Mouse (Mus musculus) gastrocnemius, adult 8-10 months (tissue): ENCODE results near the gene Dnm1l. TPM values are rescaled to one million over a fixed set of nuclear protein-coding genes. Genes with fewer than 3 reads are reported as not detected.
"Not testable (repeated sequence)": the region's sequence is repeated elsewhere in the genome, so short reads cannot be mapped to it uniquely, and the experiment has no call there.

Source experiments
- DNase-seq, 2 experiments: peaks; one replicate each; pipeline ENCODE4 v3.0.0; 2022; ENCODE audit warnings: low spot score in 2 of 2
- total RNA-seq, 4 experiments: library from RNA; stranded (reverse); gene quantifications; 2 replicates each; pipeline ENCODE4 v1.2.4; 2022

Gene Dnm1l
- 10 to 100 TPM; 49.6 to 58.6 (median 55.3) TPM for total RNA-seq

GRCm38 (mm10) chr16:16358481-16359100 is at the start of gene Dnm1l:
TSS of gene Dnm1l (minus strand) at chr16:16358959.
- peak; percentile 82 to 84 for DNase-seq

GRCm38 (mm10) chr16:16367217-16367616 is 8.5 kb upstream of the Dnm1l start:
- not testable (repeated sequence) for DNase-seq

GRCm38 (mm10) chr16:16359101-16359482 is 333 bp upstream of the Dnm1l start:
- DNase-seq, result not testable (repeated sequence)

- no peak for DNase-seq
Measured at GRCm38 (mm10) chr16:16357908-16358307, 851 bp downstream of the Dnm1l start.

- DNase-seq, result no peak
Measured at GRCm38 (mm10) chr16:16346420-16346819, 12.3 kb downstream of the Dnm1l start.

GRCm38 (mm10) chr16:16325775-16326336 is 32.9 kb downstream of the Dnm1l start:
- DNase-seq, result no peak

- no peak for DNase-seq
Measured at GRCm38 (mm10) chr16:16311319-16311718, 47.4 kb downstream of the Dnm1l start.

GRCm38 (mm10) chr16:16303888-16304287 is 54.9 kb downstream of the Dnm1l start:
- DNase-seq, result no peak

GRCm38 (mm10) chr16:16303138-16303827 is 55.5 kb downstream of the Dnm1l start:
- DNase-seq, result peak; percentile 4 to 6

- DNase-seq, result peak; percentile 81 to 89
Measured at GRCm38 (mm10) chr16:16302369-16303137, 56.2 kb downstream of the Dnm1l start, which contains the start of gene Yars2. TSS of gene Yars2 (plus strand) at chr16:16302965.

- no peak for DNase-seq
Measured at GRCm38 (mm10) chr16:16273752-16274151, 85.0 kb downstream of the Dnm1l start.

- DNase-seq, result no peak
Measured at GRCm38 (mm10) chr16:16272978-16273377, 85.8 kb downstream of the Dnm1l start.

GRCm38 (mm10) chr16:16262436-16262835 is 96.3 kb downstream of the Dnm1l start:
- no peak for DNase-seq

Other genes starting within 250 kb of the Dnm1l start
- gene Pkp2, start 145.6 kb downstream of the Dnm1l start, total RNA-seq, result 1 to 10 TPM; 3.8 to 5.3 (median 4.5) TPM
- gene Yars2, start 56.0 kb downstream of the Dnm1l start, total RNA-seq, result 10 to 100 TPM; 16.5 to 18.6 (median 17.7) TPM
- 10 to 100 TPM; 21.3 to 30.5 (median 24.0) TPM for gene Fgd4, start 241.6 kb upstream of the Dnm1l start, total RNA-seq